Mouse (Mus musculus): Measurements from ENCODE around the gene Pax9. TPM values are rescaled to one million over a fixed set of nuclear protein-coding genes. Genes with fewer than 3 reads are reported as not detected.

The Pax9 gene
- polyA plus RNA-seq, 1 experiment from 2014 or later = not detected

DNA sequence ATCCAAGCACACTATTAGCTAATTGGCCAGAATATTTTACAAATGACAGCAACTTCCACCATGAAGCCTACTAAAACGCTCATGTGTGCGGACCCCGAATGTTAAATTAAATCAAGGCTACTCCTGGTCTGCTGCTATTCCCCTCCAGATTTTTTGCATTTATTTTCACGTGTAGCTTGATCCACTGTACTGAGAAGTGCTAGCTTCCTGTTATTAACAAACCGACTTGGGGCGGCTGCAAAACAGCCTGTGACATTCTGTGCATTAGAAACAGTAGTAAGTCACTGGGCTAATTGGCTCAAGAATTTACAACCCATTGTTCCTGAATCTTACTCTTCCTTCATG, 27.1 kb downstream of the Pax9 start:
- Histone ChIP-seq H3K27ac (no peak overlapping the region), H3K79me2 (ENCODE audit: inconsistent target) (no peaks in the 10 kb centered on the region), H3K4me3 (ENCODE audit: inconsistent target) (no peak overlapping the region), H3K36me3 (ENCODE audit: inconsistent target) (no peaks in the 10 kb centered on the region)
- WGBS (ENCODE audit: missing documents) = 37% methylated on average over 6 of the region's 6 CpGs

DNA sequence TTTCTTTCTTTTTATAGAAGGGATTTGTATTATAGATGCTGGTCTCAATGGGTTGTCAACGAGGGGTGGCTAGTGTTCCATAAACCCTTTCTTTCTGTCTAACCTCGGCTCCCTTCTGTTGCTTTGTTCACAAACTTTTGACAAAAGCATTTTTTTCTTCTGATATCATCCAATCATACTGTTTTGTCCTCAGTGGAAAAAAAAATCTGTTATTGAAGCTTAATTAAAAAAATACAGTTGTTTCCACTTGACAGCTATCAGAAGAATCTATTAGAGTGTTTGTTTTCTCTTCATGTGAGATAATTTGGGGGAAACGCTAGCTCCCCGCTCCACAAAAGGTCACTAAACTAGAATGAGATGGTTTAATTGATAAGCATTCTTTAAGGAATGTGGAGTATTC, 36.1 kb downstream of the Pax9 start:
- Histone ChIP-seq H3K36me3 (ENCODE audit: inconsistent target) (no peaks in the 10 kb centered on the region), H3K27ac (no peak overlapping the region), H3K79me2 (ENCODE audit: inconsistent target) (no peaks in the 10 kb centered on the region), H3K4me3 (ENCODE audit: inconsistent target) (no peak overlapping the region)
- 83% methylated on average over 4 of the region's 4 CpGs for WGBS (ENCODE audit: missing documents)

GRCm38 (mm10) chr12:56737104-56737503, 45.5 kb downstream of the Pax9 start:
- Histone ChIP-seq H3K36me3 (ENCODE audit: inconsistent target) (no peaks in the 10 kb centered on the region), H3K4me3 (ENCODE audit: inconsistent target) (no peak overlapping the region), H3K27ac (no peak overlapping the region), H3K79me2 (ENCODE audit: inconsistent target) (no peaks in the 10 kb centered on the region)
- WGBS (ENCODE audit: missing documents) = 87% methylated on average over 4 of the region's 4 CpGs

Other genes starting within 250 kb of the Pax9 start
- gene Nkx2-1, start 154.9 kb upstream of the Pax9 start, polyA plus RNA-seq (2018) = not detected in 3 replicates
- gene Nkx2-9, start 78.5 kb upstream of the Pax9 start, polyA plus RNA-seq (2018) = not detected in 3 replicates